Mouse (Mus musculus) lung, embryonic 14.5 days (tissue): Measurements from ENCODE around the gene Perm1. TPM values are rescaled to one million over a fixed set of nuclear protein-coding genes. Genes with fewer than 3 reads are reported as not detected.

Source experiments
- ATAC-seq: fragments of 200-750 bp; cut with Nextera tagmentation; 2 replicates; pipeline ENCODE4 v1.8.0; 2017; ENCODE audit warnings: mild to moderate bottlenecking, moderate TSS enrichment, moderate library complexity; ENCODE audit not compliant: insufficient read depth
- DNase-seq: peaks from one replicate; pipeline ENCODE4 v3.0.0-alpha.2; 2015
- H3K27ac ChIP-seq: fragments of 300-500 bp; sonication (generic); 2 replicates; pipeline ENCODE4 v1.5.1; 2014; ENCODE audit warnings: low read depth, mild to moderate bottlenecking, moderate library complexity
- H3K27me3 ChIP-seq: fragments of 300-500 bp; sonication (generic); 2 replicates; pipeline ENCODE4 v1.6.1; 2014; ENCODE audit warnings: low read length, control low read depth; ENCODE audit not compliant: insufficient read depth
- H3K36me3 ChIP-seq: fragments of 300-500 bp; sonication (generic); 2 replicates; pipeline ENCODE4 v1.6.1; 2014; ENCODE audit warnings: control low read depth; ENCODE audit not compliant: insufficient read depth
- H3K4me1 ChIP-seq: fragments of 300-500 bp; sonication (generic); 2 replicates; pipeline ENCODE4 v1.6.1; 2014; ENCODE audit warnings: antibody characterized with exemption, control low read depth; ENCODE audit not compliant: insufficient read depth
- H3K4me2 ChIP-seq: fragments of 300-500 bp; sonication (generic); 2 replicates; pipeline ENCODE4 v1.6.1; 2014; ENCODE audit warnings: mild to moderate bottlenecking
- H3K4me3 ChIP-seq: fragments of 300-500 bp; sonication (generic); 2 replicates; pipeline ENCODE4 v1.5.1; 2014; ENCODE audit warnings: low read depth, low read length
- H3K9ac ChIP-seq: fragments of 300-500 bp; sonication (generic); 2 replicates; pipeline ENCODE4 v1.6.1; 2014
- H3K9me3 ChIP-seq: fragments of 300-500 bp; sonication (generic); 2 replicates; pipeline ENCODE4 v1.6.1; 2016; ENCODE audit warnings: low read depth, low read length, control low read depth
- CTCF ChIP-seq: IDR thresholded peaks from 2 replicates; pipeline ENCODE4 v1.5.1; 2016; ENCODE audit warnings: antibody characterized with exemption, low read depth
- WGBS: fragments of 180-500 bp; shearing (Covaris S2); extraction: QIAGEN DNeasy Blood & Tissue Kit; methylation state at CpG from one replicate; pipeline ENCODE4 v1.1.7; 2014; 5-methylcytosine and 5-hydroxymethylcytosine counted together
- polyA plus RNA-seq: library from polyadenylated mRNA; unstranded; fragments of >200 nt; fragmentation: Nextera tagmentation; extraction: Ambion mirVana; gene quantifications from 2 replicates; pipeline ENCODE4 v1.2.1, GENCODE M21; 2014

Perm1 gene
- polyA plus RNA-seq, 1 experiment from 2014 or later = 0.51 TPM

DNA sequence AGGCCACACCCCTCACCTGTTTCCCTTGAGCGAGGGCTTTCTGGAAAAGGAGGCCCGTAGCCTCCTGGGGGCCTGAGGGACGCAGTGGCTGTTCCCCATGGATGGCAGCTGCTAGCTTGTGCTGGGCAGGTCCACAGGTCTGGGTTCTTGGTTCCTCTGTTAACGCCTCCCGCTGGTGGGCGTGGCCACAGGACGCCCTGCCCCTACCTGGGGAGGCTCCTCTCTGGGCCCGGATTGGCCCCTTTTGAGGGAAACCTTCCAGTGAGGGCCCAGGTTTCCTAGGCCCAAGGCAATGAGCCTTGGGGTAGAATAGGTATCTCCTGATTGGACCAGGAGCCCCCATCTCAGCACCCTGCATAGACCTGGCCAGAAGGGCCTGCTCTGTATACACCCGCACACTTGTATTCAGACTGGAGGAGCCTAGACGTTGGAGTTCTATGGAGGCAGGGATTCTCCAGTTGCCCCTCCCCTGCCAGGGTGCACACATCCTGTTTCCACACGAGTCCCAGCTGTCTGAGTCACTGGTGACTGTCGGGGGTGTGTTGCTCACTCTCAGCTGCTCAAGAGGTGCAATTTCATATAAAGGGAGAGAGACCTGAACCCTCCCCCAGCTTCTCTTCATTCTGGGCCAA lies 12.8 kb downstream of the Perm1 start:
- peaks cover 45% of the 10 kb centered on the region for H3K36me3 ChIP-seq
- H3K4me3 ChIP-seq = 0 out of 2 replicates have a peak overlapping the region, but pooled peaks have one; percentile 8
- H3K9ac ChIP-seq = peak overlapping the region; percentile 23
- 16% methylated on average over 12 of the region's 12 CpGs for WGBS
- peak; percentile 35 for DNase-seq
- no peaks in the 10 kb centered on the region for H3K9me3 ChIP-seq
- TF ChIP-seq CTCF = no peak
- peak; percentile 60; the same call in 1 of the 2 replicates for ATAC-seq
- H3K27me3 ChIP-seq = no peaks in the 10 kb centered on the region
- no peak overlapping the region for H3K27ac ChIP-seq
- H3K4me1 ChIP-seq = peaks cover 3% of the 10 kb centered on the region; the same call in 1 of the 2 replicates
- peak overlapping the region; percentile 40 for H3K4me2 ChIP-seq

DNA sequence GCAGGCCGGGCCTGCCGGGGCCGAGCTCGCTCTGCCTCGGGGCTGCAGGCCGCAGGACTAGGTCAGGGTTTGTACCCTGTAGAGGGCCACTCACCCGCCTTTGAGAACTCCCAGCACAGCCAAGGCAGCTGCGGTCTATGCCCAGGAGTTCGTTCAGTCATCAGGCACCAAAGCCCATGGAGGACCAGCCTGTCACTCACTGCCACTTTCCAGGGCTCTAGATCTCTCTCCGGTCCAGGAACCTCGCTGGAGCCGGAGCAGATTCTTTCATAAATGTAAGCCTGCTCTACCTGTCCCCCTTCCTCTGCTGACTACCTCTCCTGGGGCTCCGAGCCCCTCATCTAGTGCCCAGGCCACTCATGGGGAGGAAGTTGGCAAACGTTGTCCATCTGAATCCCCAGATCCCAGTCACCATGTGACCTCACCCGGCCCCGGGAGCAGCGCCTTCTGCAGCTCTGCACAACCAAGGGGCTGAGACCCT lies 18.4 kb downstream of the Perm1 start:
- Histone ChIP-seq H3K4me1 (no peaks in the 10 kb centered on the region; the same call in none of the 2 replicates), H3K4me3 (peak overlapping the region; percentile 92), H3K27ac (no peak overlapping the region), H3K9me3 (no peaks in the 10 kb centered on the region), H3K9ac (peak overlapping the region; percentile 68), H3K36me3 (peaks cover 64% of the 10 kb centered on the region), H3K27me3 (no peaks in the 10 kb centered on the region), H3K4me2 (peak overlapping the region; percentile 94)
- DNase-seq (peak; percentile 47), ATAC-seq (peak; percentile 12; the same call in 1 of the 2 replicates)
- 2% methylated on average over 17 of the region's 17 CpGs for WGBS
- TF ChIP-seq CTCF = no peak

DNA sequence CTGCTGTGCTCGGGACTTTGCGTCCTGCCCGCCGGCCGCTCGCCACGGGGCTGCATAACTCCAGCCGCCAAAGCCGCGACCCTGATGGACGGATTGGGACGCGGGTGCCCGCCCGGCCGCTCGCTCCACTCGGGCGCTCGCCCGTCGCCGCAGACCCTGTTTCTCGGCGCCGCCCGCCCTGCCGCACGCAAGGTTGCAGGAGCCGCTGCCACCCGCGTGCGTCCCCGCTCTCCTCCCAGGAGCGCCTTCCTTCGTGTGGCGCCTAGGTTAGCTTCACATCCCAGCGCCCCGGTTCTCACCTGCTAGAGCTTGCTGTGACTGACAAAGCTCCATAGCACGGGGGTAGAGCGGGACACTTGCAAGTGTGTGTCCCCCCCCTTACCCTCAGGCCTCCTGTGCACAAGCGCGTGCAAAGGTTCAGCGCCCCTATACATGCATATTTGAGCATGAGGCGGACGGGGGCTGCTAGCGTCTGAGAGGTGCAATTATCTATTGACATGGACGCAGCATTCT lies 19.1 kb downstream of the Perm1 start, which contains the start of gene Plekhn1:
Gene Plekhn1, minus strand, starts transcription at position 157 of the 513 bp plus-strand sequence.
- Histone ChIP-seq H3K27ac (peak within 1 kb of the TSS; percentile 96), H3K4me3 (peak within 1 kb of the TSS; percentile 92), H3K9ac (peak within 1 kb of the TSS; percentile 77), H3K4me2 (peak within 1 kb of the TSS; percentile 94), H3K9me3 (no peaks in the 10 kb centered on the region), H3K4me1 (no peaks in the 10 kb centered on the region; the same call in none of the 2 replicates), H3K36me3 (peaks cover 64% of the 10 kb centered on the region), H3K27me3 (no peaks in the 10 kb centered on the region)
- peak; percentile 85 for DNase-seq
- no peak for TF ChIP-seq CTCF
- peak; percentile 53 for ATAC-seq
- WGBS = under 1% methylated on average over 37 of the region's 48 CpGs

DNA sequence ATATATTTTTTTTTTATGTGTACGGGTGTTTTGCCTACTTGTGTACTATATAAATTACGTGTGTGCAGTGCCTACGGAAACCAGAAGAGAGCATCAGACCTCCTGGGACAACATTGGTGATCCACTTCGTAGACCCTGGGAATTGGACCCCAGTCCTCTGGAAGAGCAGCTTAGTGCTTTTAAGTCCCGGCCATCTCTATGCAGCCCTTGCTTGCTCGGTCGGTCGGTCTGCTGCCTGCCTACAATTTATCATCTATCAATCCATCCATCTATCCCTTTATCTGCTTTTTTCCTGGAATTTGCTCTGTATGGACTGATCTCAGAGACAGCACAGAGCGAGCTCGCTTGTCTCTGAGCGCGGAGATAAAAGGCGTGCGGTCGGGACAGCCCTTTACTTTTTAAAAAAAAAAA lies 19.7 kb downstream of the Perm1 start:
- peak; percentile 73 for DNase-seq
- TF ChIP-seq CTCF = peak; percentile 28; the same call in 1 of the 2 replicates
- under 1% methylated on average over 15 of the region's 15 CpGs for WGBS
- no peaks in the 10 kb centered on the region for H3K9me3 ChIP-seq
- H3K4me3 ChIP-seq = peak overlapping the region; percentile 92
- no peaks in the 10 kb centered on the region for H3K27me3 ChIP-seq
- peaks cover 64% of the 10 kb centered on the region for H3K36me3 ChIP-seq
- H3K4me1 ChIP-seq = no peaks in the 10 kb centered on the region; the same call in none of the 2 replicates
- H3K4me2 ChIP-seq = peak overlapping the region; percentile 94
- H3K27ac ChIP-seq = peak overlapping the region; percentile 96; the same call in 1 of the 2 replicates
- H3K9ac ChIP-seq = peak overlapping the region; percentile 77
- ATAC-seq = peak; percentile 32

DNA sequence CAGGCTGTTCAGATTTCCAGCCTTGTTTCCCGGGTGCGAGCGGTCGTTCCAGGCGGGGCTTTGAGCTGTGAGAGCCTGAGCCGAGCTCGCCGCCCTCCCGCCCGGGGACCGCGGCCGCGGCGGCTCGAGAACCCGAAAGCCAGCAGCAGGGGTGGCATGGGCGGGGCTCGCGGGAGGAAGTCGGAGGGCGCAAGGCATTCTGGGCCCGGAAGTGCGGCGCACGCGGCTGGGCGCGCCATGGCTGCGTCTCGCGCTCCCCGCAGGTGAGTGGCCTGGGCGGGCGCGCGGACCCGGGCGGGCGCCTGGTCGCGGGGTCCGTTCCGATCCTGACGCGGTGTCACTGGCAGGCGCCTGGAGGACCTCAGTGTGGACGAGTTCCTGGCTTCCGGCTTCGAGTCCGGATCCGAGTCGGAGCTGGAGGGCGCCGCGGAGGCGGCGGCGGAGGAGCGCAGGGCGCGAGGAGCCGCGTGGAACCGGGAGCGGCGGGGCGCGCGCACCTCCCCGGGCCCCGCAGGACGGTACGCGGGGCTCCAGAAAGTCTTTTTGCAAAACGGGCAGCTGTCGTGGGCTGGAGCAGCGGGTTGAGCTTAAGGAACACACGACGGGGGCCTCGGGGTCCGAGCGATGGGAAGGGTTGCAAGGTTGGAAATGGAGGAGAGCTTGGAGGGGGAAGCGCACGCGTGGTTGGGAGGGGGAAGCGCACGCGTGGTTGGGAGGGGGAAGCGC lies 20.3 kb downstream of the Perm1 start, which contains the start of gene Noc2l:
Gene Noc2l, plus strand, starts transcription at position 203 of the 726 bp plus-strand sequence.
- Histone ChIP-seq H3K36me3 (peaks cover 64% of the 10 kb centered on the region), H3K27ac (peak within 1 kb of the TSS; percentile 96), H3K4me2 (peak within 1 kb of the TSS; percentile 94), H3K9me3 (no peaks in the 10 kb centered on the region), H3K9ac (peak within 1 kb of the TSS; percentile 77), H3K27me3 (no peaks in the 10 kb centered on the region), H3K4me1 (no peaks in the 10 kb centered on the region; the same call in none of the 2 replicates), H3K4me3 (peak within 1 kb of the TSS; percentile 92)
- TF ChIP-seq CTCF = no peak
- DNase-seq = peak; percentile 96
- under 1% methylated on average over 90 of the region's 90 CpGs for WGBS
- ATAC-seq = peak; percentile 87

DNA sequence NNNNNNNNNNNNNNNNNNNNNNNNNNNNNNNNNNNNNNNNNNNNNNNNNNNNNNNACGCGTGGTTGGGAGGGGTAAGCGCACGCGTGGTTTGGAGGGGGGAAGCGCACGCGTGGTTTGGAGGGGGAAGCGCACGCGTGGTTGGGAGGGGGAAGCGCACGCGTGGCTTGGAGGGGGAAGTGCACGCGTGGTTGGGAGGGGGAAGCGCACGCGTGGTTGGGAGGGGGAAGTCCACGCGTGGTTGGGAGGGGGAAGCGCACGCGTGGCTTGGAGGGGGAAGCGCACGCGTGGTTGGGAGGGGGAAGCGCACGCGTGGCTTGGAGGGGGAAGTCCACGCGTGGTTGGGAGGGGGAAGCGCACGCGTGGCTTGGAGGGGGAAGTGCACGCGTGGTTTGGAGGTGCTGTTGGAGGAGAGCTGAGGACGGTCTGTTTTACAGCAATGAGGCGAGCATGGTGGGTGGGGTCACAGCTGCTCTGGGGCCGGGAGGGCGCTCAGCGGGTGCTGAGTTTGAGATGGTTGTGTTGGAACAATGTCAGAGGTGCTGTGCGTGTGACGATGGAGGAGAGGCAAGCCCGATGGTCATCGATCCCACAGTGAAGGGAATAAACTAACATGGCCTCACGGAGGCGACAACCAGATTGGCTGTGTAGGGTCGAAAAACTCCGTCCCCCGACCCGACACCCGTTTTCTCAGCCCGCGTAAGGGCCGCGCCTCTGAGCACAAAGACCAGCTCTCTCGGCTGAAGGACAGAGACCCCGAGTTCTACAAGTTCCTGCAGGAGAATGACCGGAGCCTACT lies 21.2 kb downstream of the Perm1 start:
- no peak for ATAC-seq
- no peaks in the 10 kb centered on the region for H3K9me3 ChIP-seq
- H3K4me3 ChIP-seq = peak overlapping the region; percentile 92
- no peak for TF ChIP-seq CTCF
- peak overlapping the region; percentile 77 for H3K9ac ChIP-seq
- peak overlapping the region; percentile 94 for H3K4me2 ChIP-seq
- DNase-seq = peak; percentile 52
- H3K36me3 ChIP-seq = peaks cover 64% of the 10 kb centered on the region
- no peaks in the 10 kb centered on the region for H3K27me3 ChIP-seq
- no peaks in the 10 kb centered on the region; the same call in none of the 2 replicates for H3K4me1 ChIP-seq
- peak overlapping the region; percentile 96; the same call in 1 of the 2 replicates for H3K27ac ChIP-seq
- WGBS = 21% methylated on average over 55 of the region's 60 CpGs
